Comparison of ENCODE assay signal across 22 mouse cellular contexts in the genomic region with DNA sequence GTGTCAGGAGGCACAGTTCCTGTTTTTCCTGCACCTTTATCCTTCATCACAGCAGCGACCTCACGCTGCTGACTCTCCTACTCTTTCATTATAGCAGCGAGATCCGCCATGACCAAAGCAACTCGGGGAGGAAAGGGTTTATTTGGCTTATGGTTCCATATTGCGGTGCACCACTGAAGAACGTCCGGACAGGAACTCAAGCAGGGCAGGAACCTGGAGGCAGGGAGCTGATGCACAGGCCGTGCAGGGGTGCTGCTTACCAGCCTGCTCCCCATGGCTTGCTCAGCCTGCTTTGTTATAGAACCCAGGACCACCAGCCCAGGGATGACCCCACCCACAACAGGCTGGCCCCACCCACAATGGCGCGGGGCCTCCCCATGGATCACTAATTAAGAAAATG.
"Had no signal": no experiment of that assay in that cellular context is flagged by ENCODE, and none has a peak within 500 bp of the region (broad histone marks: within the 10 kb centered on the region; RNA-seq: fewer than 3 reads in every experiment).

No protein-coding gene starts in this region.

- DNase-seq: kidney, adult 2 months; kidney, postnatal 14 days; kidney, postnatal 4 days; layer of hippocampus, adult 9-11 months; liver, postnatal 0 days; right cerebral cortex, adult 18-20 months; right cerebral cortex, postnatal 25 days; spleen, adult 18-20 months; thymus, postnatal 25 days had no signal

- H3K4me2 ChIP-seq: limb, embryonic 12.5 days; limb, embryonic 15.5 days; liver, embryonic 11.5 days; lung, embryonic 14.5 days; midbrain, embryonic 12.5 days; midbrain, embryonic 15.5 days; neural tube, embryonic 12.5 days; neural tube, embryonic 15.5 days; stomach, embryonic 15.5 days had no signal

- H3K4me3 ChIP-seq: layer of hippocampus, adult 2 months; left cerebral cortex, adult 2 months; limb, embryonic 12.5 days; limb, embryonic 15.5 days; midbrain, embryonic 12.5 days; midbrain, embryonic 15.5 days; neural tube, embryonic 12.5 days; neural tube, embryonic 15.5 days; stomach, embryonic 15.5 days had no signal

- H3K36me3 ChIP-seq: limb, embryonic 12.5 days; limb, embryonic 15.5 days; stomach, embryonic 15.5 days had no signal

- H3K27ac ChIP-seq: layer of hippocampus, adult 2 months; left cerebral cortex, adult 2 months; limb, embryonic 12.5 days; limb, embryonic 15.5 days; liver, embryonic 14.5 days; macrophage; midbrain, embryonic 12.5 days; midbrain, embryonic 15.5 days; neural tube, embryonic 12.5 days; neural tube, embryonic 15.5 days; stomach, embryonic 15.5 days had no signal

- H3K9ac ChIP-seq: limb, embryonic 12.5 days; limb, embryonic 15.5 days; liver, embryonic 14.5 days; liver, postnatal 0 days; lung, embryonic 14.5 days; midbrain, embryonic 12.5 days; midbrain, embryonic 15.5 days; neural tube, embryonic 12.5 days; neural tube, embryonic 15.5 days; stomach, embryonic 15.5 days had no signal

- H3K9me3 ChIP-seq: limb, embryonic 12.5 days; limb, embryonic 15.5 days; midbrain, embryonic 12.5 days; midbrain, embryonic 15.5 days; neural tube, embryonic 12.5 days; neural tube, embryonic 15.5 days; stomach, embryonic 15.5 days had no signal

- ATAC-seq: liver, postnatal 0 days had no signal

- H3K27me3 ChIP-seq: limb, embryonic 12.5 days; limb, embryonic 15.5 days; midbrain, embryonic 12.5 days; midbrain, embryonic 15.5 days; neural tube, embryonic 12.5 days; neural tube, embryonic 15.5 days; stomach, embryonic 15.5 days had no signal

- H3K4me1 ChIP-seq: midbrain, embryonic 12.5 days; midbrain, embryonic 15.5 days; neural tube, embryonic 12.5 days; stomach, embryonic 15.5 days had no signal
